ENCODE assay signal across 28 mouse cellular contexts in genomic region chr3:66503615-66504014, GRCm38 (mm10).
"Had no signal": no experiment of that assay in that cellular context is flagged by ENCODE, and none has a peak within 500 bp of the region (broad histone marks: within the 10 kb centered on the region; RNA-seq: fewer than 3 reads in every experiment).

No protein-coding gene starts in this region.

- H3K4me2 ChIP-seq: embryonic facial prominence, embryonic 12.5 days; embryonic facial prominence, embryonic 13.5 days; embryonic facial prominence, embryonic 15.5 days; forebrain, embryonic 12.5 days; forebrain, embryonic 13.5 days; forebrain, embryonic 15.5 days had no signal

- H3K4me1 ChIP-seq: embryonic facial prominence, embryonic 15.5 days; forebrain, embryonic 12.5 days had no signal

- H3K36me3 ChIP-seq: embryonic facial prominence, embryonic 10.5 days; embryonic facial prominence, embryonic 12.5 days; embryonic facial prominence, embryonic 13.5 days; embryonic facial prominence, embryonic 15.5 days; forebrain, embryonic 10.5 days; forebrain, embryonic 12.5 days; forebrain, embryonic 15.5 days had no signal

- H3K27ac ChIP-seq: embryonic facial prominence, embryonic 10.5 days; embryonic facial prominence, embryonic 12.5 days; embryonic facial prominence, embryonic 13.5 days; embryonic facial prominence, embryonic 15.5 days; forebrain, embryonic 10.5 days; forebrain, embryonic 12.5 days; forebrain, embryonic 13.5 days; forebrain, embryonic 15.5 days; gastrocnemius, adult 2 months; heart, adult 2 months had no signal

- DNase-seq: cerebellum, adult 8-10 months; cerebellum, adult 9-10 months; cerebellum, adult 9-11 months; cerebellum, postnatal 10 days; cerebellum, postnatal 14 days; cerebellum, postnatal 25 days; cerebellum, postnatal 36 days; embryo, embryonic 11 days; forebrain, postnatal 0 days; gastrocnemius, adult 2 months; gastrocnemius, postnatal 10 days; gastrocnemius, postnatal 14 days; gastrocnemius, postnatal 25 days; gastrocnemius, postnatal 36 days; heart, adult 11 months; heart, adult 18-20 months; heart, adult 2 months had no signal

- H3K4me3 ChIP-seq: embryonic facial prominence, embryonic 10.5 days; embryonic facial prominence, embryonic 12.5 days; embryonic facial prominence, embryonic 13.5 days; embryonic facial prominence, embryonic 15.5 days; erythroblast, embryonic 14.5 days; forebrain, embryonic 10.5 days; forebrain, embryonic 12.5 days; forebrain, embryonic 13.5 days; forebrain, embryonic 15.5 days; gastrocnemius, adult 2 months; heart, adult 2 months had no signal

- H3K27me3 ChIP-seq: embryonic facial prominence, embryonic 15.5 days; forebrain, embryonic 12.5 days; forebrain, embryonic 13.5 days; forebrain, embryonic 15.5 days had no signal

- H3K9me3 ChIP-seq: embryonic facial prominence, embryonic 10.5 days; embryonic facial prominence, embryonic 12.5 days; embryonic facial prominence, embryonic 13.5 days; embryonic facial prominence, embryonic 15.5 days; forebrain, embryonic 10.5 days; forebrain, embryonic 12.5 days; forebrain, embryonic 13.5 days; forebrain, embryonic 15.5 days had no signal

- ATAC-seq: forebrain, embryonic 13.5 days; forebrain, embryonic 14.5 days; forebrain, embryonic 15.5 days; forebrain, embryonic 16.5 days; forebrain, postnatal 0 days had no signal

- H3K9ac ChIP-seq: embryonic facial prominence, embryonic 12.5 days; embryonic facial prominence, embryonic 13.5 days; embryonic facial prominence, embryonic 15.5 days; forebrain, embryonic 12.5 days; forebrain, embryonic 13.5 days; forebrain, embryonic 15.5 days; forebrain, postnatal 0 days had no signal
